ENCODE assay signal across 8 mouse cellular contexts in genomic region chr13:63566018-63567015, GRCm38 (mm10). TPM values are rescaled to one million over a fixed set of nuclear protein-coding genes. Genes with fewer than 3 reads are reported as not detected.
DNase-seq lines count a peak whose midpoint lies in the region; ATAC-seq lines count a peak whose summit lies in the region.

No protein-coding gene starts in this region.

- H3K4me1 ChIP-seq in hindbrain, embryonic 16.5 days (ENCODE audit: control insufficient read depth, insufficient read depth, low read depth, low read length) = peaks cover 21% of the 10 kb centered on the region

- peak; percentile 48 for DNase-seq in T-cell, adult 2 months (ENCODE audit: low spot score)
- peak; percentile 88 to 91 for DNase-seq in cerebellum, postnatal 25 days
- peak; percentile 71 to 78 for DNase-seq in frontal cortex, postnatal 25 days (ENCODE audit: low spot score in 2 of 2)
- peak; percentile 70 to 91 for DNase-seq in left cerebral cortex, adult 8-10 months (ENCODE audit: low spot score in 2 of 2)
- DNase-seq in right cerebral cortex, postnatal 14 days = peak; percentile 74
- DNase-seq in urinary bladder, postnatal 4 days (ENCODE audit: low spot score in 2 of 2) = peak; percentile 82 to 86

- peak overlapping the region; percentile 98 for H3K27ac ChIP-seq in hindbrain, embryonic 16.5 days (ENCODE audit: low read depth, low read length)

- peak; percentile 75 for ATAC-seq in hindbrain, embryonic 16.5 days
- peak; percentile 14; the same call in 1 of the 2 replicates for ATAC-seq in megakaryocyte, adult 5-6 weeks (ENCODE audit: poor library complexity, severe bottlenecking)

- no peaks in the 10 kb centered on the region for H3K36me3 ChIP-seq in hindbrain, embryonic 16.5 days (ENCODE audit: control insufficient read depth, insufficient read depth, low read length)

- H3K4me3 ChIP-seq in hindbrain, embryonic 16.5 days (ENCODE audit: low read length) = peak overlapping the region; percentile 93

- WGBS in hindbrain, embryonic 16.5 days = under 1% methylated on average over 46 of the region's 46 CpGs

- H3K4me2 ChIP-seq in hindbrain, embryonic 16.5 days (ENCODE audit: low read length) = peak overlapping the region; percentile 98

- H3K9ac ChIP-seq in hindbrain, embryonic 16.5 days (ENCODE audit: low read depth, low read length) = peak overlapping the region; percentile 95

- H3K27me3 ChIP-seq in hindbrain, embryonic 16.5 days (replicated peaks; ENCODE audit: control insufficient read depth, insufficient read depth, low read length) = peaks cover 5% of the 10 kb centered on the region

- no peaks in the 10 kb centered on the region for H3K9me3 ChIP-seq in hindbrain, embryonic 16.5 days (ENCODE audit: control insufficient read depth, low read length)

RNA-seq across cellular contexts. Expression of gene Ptch1, which starts 7.1 kb away (rescaled TPM):
- polyA plus RNA-seq in hindbrain, embryonic 16.5 days (2015; fragmentation: Nextera tagmentation; extraction: Ambion mirVana) = 15.3 and 17.3 TPM in 2 replicates
- 10 to 100 TPM; 49.4 to 73.3 (median 61.8) TPM for total RNA-seq in left cerebral cortex, adult 8-10 months (2022)
- 3.1 and 3.6 TPM in 2 replicates for total RNA-seq in megakaryocyte, adult 5-6 weeks (2015)
- 2.3 and 2.5 TPM in 2 replicates for total RNA-seq in megakaryocyte, adult 5-6 weeks (2017)

Comparison
In these comparisons a context has a peak if more than half of its experiments do, and no peak if none do; other contexts are left out.
1. Peak in every context shown above with its lines: DNase-seq, ATAC-seq, H3K4me3 ChIP-seq and H3K27ac ChIP-seq.
2. RNA of gene Ptch1, which starts 7.1 kb away (total RNA-seq): 49.4 to 73.3 TPM in left cerebral cortex, adult 8-10 months; 2.3 to 3.6 TPM in megakaryocyte, adult 5-6 weeks; every median in the first group is over 10 times any median in the second.